Mouse (Mus musculus) erythroblast, embryonic 14.5 days (primary cell): Measurements from ENCODE around the gene Rpl38.

ENCODE experiments used
- GATA1 ChIP-seq: IDR thresholded peaks from 2 replicates; pipeline ENCODE4 v1.6.1; 2012; ENCODE audit warnings: low read length, inconsistent platforms, mixed read lengths
- TAL1 ChIP-seq: IDR thresholded peaks from 3 replicates; pipeline ENCODE4 v1.6.1; 2012; ENCODE audit warnings: low read length, inconsistent platforms, mixed read lengths

- TF ChIP-seq GATA1 (no peak), TAL1 (no peak)
Observed at GRCm38 (mm10) chr11:114672794-114673718, 4.7 kb downstream of the Rpl38 start.
